Mouse (Mus musculus) B cell, adult 62 days (primary cell): ENCODE results near the gene Flt1. TPM values are rescaled to one million over a fixed set of nuclear protein-coding genes. Genes with fewer than 3 reads are reported as not detected.

Source experiments
- total RNA-seq: library from RNA; stranded (reverse); gene quantifications from 4 replicates; pipeline ENCODE4 v1.2.4, GENCODE M21; 2023

The Flt1 gene
- not detected in 4 replicates for total RNA-seq

DNA sequence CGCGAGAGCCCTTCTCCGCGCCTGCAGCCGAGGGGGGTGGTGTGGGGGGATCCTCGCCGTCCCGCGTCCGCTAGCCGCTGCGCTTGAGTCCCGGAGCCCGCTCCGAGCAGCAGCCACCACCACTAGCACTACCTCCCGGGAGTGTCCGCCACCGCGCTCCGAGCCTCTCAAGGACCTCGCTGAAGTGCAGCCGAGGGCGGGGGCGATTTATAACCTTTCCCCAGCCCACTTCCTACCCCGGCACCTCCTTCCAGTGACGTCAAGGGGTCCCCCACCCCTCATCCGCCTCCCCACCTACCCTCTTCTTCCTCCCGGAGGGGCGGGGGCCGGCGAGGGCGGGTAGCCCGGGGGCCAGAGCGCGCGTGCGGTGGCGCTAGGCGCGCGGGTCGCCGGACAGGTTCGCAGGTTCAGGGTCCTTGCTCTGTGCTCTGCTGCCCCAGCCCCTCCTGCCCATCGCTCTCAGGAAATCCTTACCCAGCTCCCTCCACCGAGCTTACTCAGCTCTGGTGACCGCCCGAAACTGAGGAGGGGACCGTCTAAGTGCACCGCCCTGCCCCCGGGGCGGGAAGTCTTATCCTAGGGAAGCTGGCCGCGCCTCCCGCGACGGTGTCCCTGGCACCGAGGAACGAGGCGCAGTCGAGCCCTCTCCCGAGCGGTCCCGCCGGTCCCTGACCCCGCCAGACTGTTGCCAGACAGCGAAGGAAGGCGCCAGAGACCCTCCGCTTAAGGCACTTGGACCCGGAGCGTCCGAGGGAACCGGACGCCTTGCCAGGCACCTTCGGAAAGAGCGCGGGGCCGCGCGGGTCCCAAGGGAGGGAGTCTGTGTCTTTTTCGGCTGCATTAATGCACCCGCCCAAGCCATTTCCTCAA lies at the start of gene Flt1:
Flt1 (minus strand) TSS at position 181 of the 870 bp plus-strand sequence.

Other genes starting within 250 kb of the Flt1 start
- 57.6 to 86.9 TPM (median 64.8 TPM) in 4 replicates for gene Pomp, start 134.4 kb upstream of the Flt1 start, total RNA-seq
- 20.0 to 23.6 TPM (median 20.9 TPM) in 4 replicates for gene Slc46a3, start 168.8 kb upstream of the Flt1 start, total RNA-seq
- 0.31 to 2.1 TPM (median 0.79 TPM) in 3 of 4 replicates, not detected in the other for gene Mtus2, start 231.3 kb upstream of the Flt1 start, total RNA-seq